Mouse (Mus musculus) inflammation-experienced regulatory T-cells (primary cell): ENCODE results near the gene Pabpn1l. TPM values are rescaled to one million over a fixed set of nuclear protein-coding genes. Genes with fewer than 3 reads are reported as not detected.

ENCODE experiments used
- polyA plus RNA-seq, 2 experiments: library from polyadenylated mRNA; unstranded; fragments of 100-300 nt; shearing (Covaris generic); gene quantifications; one replicate each; pipeline ENCODE4 v1.2.1; 2017

The Pabpn1l gene
- not detected for polyA plus RNA-seq

GRCm38 (mm10) chr8:122622727-122623126 lies at the start of gene Pabpn1l:
Gene Pabpn1l (minus strand): TSS chr8:122622739.

DNA sequence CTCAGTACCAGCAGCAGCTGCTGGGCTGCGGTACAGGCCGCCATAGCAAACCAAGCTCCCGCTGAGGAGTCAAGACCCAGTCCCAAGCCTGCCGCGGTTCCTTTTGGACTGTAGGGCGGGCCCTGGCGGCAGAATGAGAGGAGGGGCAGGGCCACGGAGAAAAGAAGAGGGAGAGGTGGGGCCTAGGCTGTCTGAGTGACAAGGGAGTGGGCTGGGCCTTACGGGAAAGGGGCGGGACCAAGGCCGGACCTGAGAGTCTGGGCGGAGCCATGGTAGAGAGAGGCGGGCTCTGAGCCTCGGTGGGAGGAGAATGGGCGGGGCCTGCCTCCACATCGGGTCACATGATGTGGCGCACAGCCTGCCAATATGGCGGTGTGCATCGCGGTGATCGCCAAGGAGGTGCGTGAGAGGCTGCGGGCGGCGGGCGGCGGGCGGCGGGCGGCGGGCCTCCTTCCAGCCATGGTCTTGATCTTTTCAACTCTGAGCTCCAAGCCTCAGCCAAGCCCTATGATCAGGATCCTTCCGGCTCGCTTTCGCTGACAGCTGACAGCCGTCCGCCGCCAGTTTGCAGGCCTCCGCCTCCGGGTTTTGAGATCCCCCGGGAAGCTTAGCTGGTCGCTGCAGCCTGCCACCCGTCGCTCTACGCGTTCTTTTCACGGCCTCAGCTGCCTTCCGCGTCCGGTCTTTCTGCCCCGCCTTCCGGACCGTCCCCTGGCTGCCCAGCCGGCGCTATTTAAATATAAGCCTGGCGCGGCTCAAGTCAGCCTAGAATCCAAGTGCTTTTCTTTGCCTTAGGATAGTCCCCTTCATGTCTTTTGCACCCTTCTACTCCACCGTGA lies 11.0 kb downstream of the Pabpn1l start, which contains the start of the genes Galns and Trappc2l:
Gene Galns (minus strand): TSS at position 169 of the 839 bp plus-strand sequence.
Gene Trappc2l (plus strand): TSS at position 346 of the 839 bp plus-strand sequence.

DNA sequence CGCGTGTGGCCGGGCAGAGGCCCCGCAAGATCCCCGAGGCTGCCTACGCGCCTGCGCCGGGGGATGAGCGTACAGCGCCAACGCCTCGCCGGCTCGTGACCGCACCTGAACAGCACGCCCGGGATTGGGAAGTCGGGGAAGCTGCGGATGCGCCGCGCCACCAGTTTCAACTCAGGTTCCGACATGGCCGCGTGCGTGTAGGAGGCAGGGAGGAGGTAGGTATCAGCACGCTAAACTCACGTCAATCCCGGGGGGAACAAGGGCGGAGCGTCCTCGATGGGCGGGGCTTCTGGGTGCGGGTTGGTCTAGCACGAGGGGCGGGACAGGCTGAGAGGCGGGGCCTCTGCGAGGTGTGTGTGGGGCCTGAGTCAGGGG lies 45.9 kb downstream of the Pabpn1l start, which contains the start of gene Aprt:
Gene Aprt (minus strand): TSS at position 262 of the 375 bp plus-strand sequence.

Other genes with a start within 250 kb of the Pabpn1l start
- 10 to 100 TPM; 42.5 to 46.0 TPM for gene Zc3h18, start 246.1 kb downstream of the Pabpn1l start, polyA plus RNA-seq
- under 1 TPM; 0.30 to 0.81 TPM for gene Il17c, start 200.7 kb downstream of the Pabpn1l start, polyA plus RNA-seq
- gene Cyba, start 189.8 kb downstream of the Pabpn1l start, polyA plus RNA-seq = 100 to 1,000 TPM; 685 to 812 TPM
- gene Mvd, start 179.3 kb downstream of the Pabpn1l start, polyA plus RNA-seq = 10 to 100 TPM; 15.8 to 17.2 TPM
- gene Snai3, start 162.0 kb downstream of the Pabpn1l start, polyA plus RNA-seq = 1 to 10 TPM; 2.9 to 8.2 TPM
- 100 to 1,000 TPM; 121 to 181 TPM for gene Rnf166, start 146.7 kb downstream of the Pabpn1l start, polyA plus RNA-seq
- 10 to 100 TPM; 66.2 to 79.8 TPM for gene Ctu2, start 146.6 kb downstream of the Pabpn1l start, polyA plus RNA-seq
- 10 to 100 TPM; 19.2 to 23.6 TPM for gene Piezo1, start 71.4 kb downstream of the Pabpn1l start, polyA plus RNA-seq
- gene Cdt1, start 54.7 kb downstream of the Pabpn1l start, polyA plus RNA-seq = 10 to 100 TPM; 18.5 to 27.4 TPM
- gene Aprt, start 45.8 kb downstream of the Pabpn1l start, polyA plus RNA-seq = 100 to 1,000 TPM; 163 to 203 TPM
- gene Galns, start 11.3 kb downstream of the Pabpn1l start, polyA plus RNA-seq = 10 to 100 TPM; 12.3 to 15.3 TPM
- 10 to 100 TPM; 46.9 to 49.5 TPM for gene Trappc2l, start 11.1 kb downstream of the Pabpn1l start, polyA plus RNA-seq
- 1 to 10 TPM in 1 of 2 experiments, under 1 TPM in 1; 0.46 to 3.1 TPM for gene Cbfa2t3, start 76.4 kb upstream of the Pabpn1l start, polyA plus RNA-seq
- 1 to 10 TPM; 6.7 to 8.0 TPM for gene Acsf3, start 152.7 kb upstream of the Pabpn1l start, polyA plus RNA-seq
- gene Cdh15, start 225.2 kb upstream of the Pabpn1l start, polyA plus RNA-seq = not detected